Mouse (Mus musculus): ENCODE measurements around the gene Scrn1. TPM values are rescaled to one million over a fixed set of nuclear protein-coding genes. Genes with fewer than 3 reads are reported as not detected.

The Scrn1 gene
- polyA plus RNA-seq, 1 experiment from 2014 or later: 2.8 TPM

- ATAC-seq: no peak
- no peak overlapping the region for H3K4me3 ChIP-seq (ENCODE audit: low read depth, low read length)
- no peak overlapping the region for H3K9ac ChIP-seq (replicated peaks; ENCODE audit: low read depth)
- DNase-seq (ENCODE audit: low spot score): no peak
- H3K36me3 ChIP-seq (ENCODE audit: insufficient read depth, low read length): no peaks in the 10 kb centered on the region
- H3K27ac ChIP-seq (ENCODE audit: low read length): no peak overlapping the region
- H3K4me1 ChIP-seq (ENCODE audit: insufficient read depth, low read depth, low read length): peaks cover 6% of the 10 kb centered on the region; the same call in 1 of the 2 replicates
- 45% methylated on average over 5 of the region's 5 CpGs for WGBS
- no peak overlapping the region for H3K4me2 ChIP-seq (replicated peaks; ENCODE audit: low read depth, low read length)
- no peaks in the 10 kb centered on the region for H3K27me3 ChIP-seq (replicated peaks; ENCODE audit: insufficient read depth, low read length)
- no peak for TF ChIP-seq CTCF (IDR thresholded peaks at IDR 0.05)
- no peak for TF ChIP-seq EP300 (IDR thresholded peaks at IDR 0.05)
- H3K9me3 ChIP-seq (ENCODE audit: low read length): no peaks in the 10 kb centered on the region
Measured at GRCm38 (mm10) chr6:54507808-54508207, 58.5 kb downstream of the Scrn1 start.

DNA sequence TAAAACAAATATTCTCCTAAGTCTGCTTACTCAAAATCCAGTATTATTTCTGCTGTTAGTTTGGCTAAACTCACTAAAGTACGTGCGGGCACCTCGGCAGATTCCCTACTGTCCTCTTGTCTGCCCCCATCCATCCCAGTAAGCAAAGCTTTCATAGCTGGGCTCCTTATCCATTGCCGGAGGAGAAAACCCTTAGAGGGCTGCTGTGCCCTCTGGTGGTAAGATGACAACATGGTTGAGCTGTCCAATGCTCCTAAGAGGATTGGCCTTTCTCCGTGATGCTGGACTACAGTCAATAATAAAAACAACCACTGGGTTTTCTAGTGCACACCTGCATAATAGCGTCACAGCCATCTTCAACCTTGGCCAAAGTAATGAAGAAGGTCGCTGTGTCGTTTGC lies 59.3 kb downstream of the Scrn1 start:
- Histone ChIP-seq H3K27ac (ENCODE audit: low read length) (no peak overlapping the region), H3K4me2 (replicated peaks; ENCODE audit: low read depth, low read length) (no peak overlapping the region), H3K36me3 (ENCODE audit: insufficient read depth, low read length) (no peaks in the 10 kb centered on the region), H3K27me3 (replicated peaks; ENCODE audit: insufficient read depth, low read length) (no peaks in the 10 kb centered on the region), H3K4me3 (ENCODE audit: low read depth, low read length) (no peak overlapping the region), H3K4me1 (ENCODE audit: insufficient read depth, low read depth, low read length) (peaks cover 12% of the 10 kb centered on the region; the same call in 1 of the 2 replicates), H3K9me3 (ENCODE audit: low read length) (no peaks in the 10 kb centered on the region), H3K9ac (replicated peaks; ENCODE audit: low read depth) (no peak overlapping the region)
- DNase-seq (ENCODE audit: low spot score): peak; percentile 85
- TF ChIP-seq CTCF (IDR thresholded peaks at IDR 0.05) (peak; percentile 91), EP300 (IDR thresholded peaks at IDR 0.05) (no peak)
- peak; percentile 58; the same call in 1 of the 2 replicates for ATAC-seq
- WGBS: 31% methylated on average over 8 of the region's 8 CpGs

DNA sequence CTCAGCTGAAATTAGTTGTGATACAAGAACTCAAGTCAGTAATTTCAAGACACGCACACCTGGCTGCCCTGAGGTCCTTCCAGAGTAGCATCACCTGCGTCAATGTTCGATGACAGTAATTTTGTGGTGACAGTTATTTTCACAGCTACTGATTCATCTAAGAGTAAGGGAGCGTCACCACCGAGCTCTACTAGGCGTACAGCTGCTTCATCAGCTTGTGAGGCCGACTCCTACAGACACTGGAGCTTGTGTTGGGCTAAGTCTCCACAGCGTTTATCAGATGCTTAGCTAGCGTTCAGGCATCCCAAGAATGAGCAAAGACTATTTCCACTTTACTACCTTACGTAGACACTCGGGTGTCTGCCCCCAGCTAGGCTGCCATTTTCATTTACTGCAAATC lies 60.0 kb downstream of the Scrn1 start:
- Histone ChIP-seq H3K36me3 (ENCODE audit: insufficient read depth, low read length) (no peaks in the 10 kb centered on the region), H3K4me1 (ENCODE audit: insufficient read depth, low read depth, low read length) (peaks cover 12% of the 10 kb centered on the region; the same call in 1 of the 2 replicates), H3K27me3 (replicated peaks; ENCODE audit: insufficient read depth, low read length) (no peaks in the 10 kb centered on the region), H3K9me3 (ENCODE audit: low read length) (no peaks in the 10 kb centered on the region), H3K9ac (replicated peaks; ENCODE audit: low read depth) (no peak overlapping the region), H3K4me3 (ENCODE audit: low read depth, low read length) (no peak overlapping the region), H3K27ac (ENCODE audit: low read length) (no peak overlapping the region), H3K4me2 (replicated peaks; ENCODE audit: low read depth, low read length) (no peak overlapping the region)
- ATAC-seq: 0 out of 2 replicates have a peak, but pooled peaks have one; percentile 18
- 71% methylated on average over 11 of the region's 11 CpGs for WGBS
- no peak for TF ChIP-seq CTCF (IDR thresholded peaks at IDR 0.05)
- peak; percentile 60 for TF ChIP-seq EP300 (IDR thresholded peaks at IDR 0.05)
- no peak for DNase-seq (ENCODE audit: low spot score)

DNA sequence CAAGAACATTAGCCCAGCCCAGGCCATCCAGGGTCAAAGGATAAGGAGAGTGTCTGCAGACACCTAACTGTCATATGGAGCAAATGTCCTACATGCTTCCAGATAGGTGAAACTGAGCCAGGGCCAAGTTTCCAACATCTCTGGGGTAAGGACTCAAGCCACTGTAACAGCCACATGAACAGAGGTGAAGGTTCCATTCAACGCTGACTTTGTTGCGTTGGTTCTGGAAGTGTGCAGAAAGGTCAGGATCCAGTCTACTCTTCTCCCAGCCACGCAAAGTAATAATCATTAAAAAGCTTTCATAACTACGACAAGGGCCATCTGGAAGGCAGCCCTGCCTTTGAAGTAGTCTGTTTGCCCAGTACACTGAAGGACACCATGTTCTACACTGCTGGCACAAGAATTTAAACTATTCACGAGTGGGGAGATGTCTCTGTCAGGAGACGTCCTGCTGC lies 63.6 kb downstream of the Scrn1 start:
- Histone ChIP-seq H3K27me3 (replicated peaks; ENCODE audit: insufficient read depth, low read length) (no peaks in the 10 kb centered on the region), H3K9me3 (ENCODE audit: low read length) (no peaks in the 10 kb centered on the region), H3K27ac (ENCODE audit: low read length) (peak overlapping the region; percentile 74), H3K4me1 (ENCODE audit: insufficient read depth, low read depth, low read length) (peaks cover 12% of the 10 kb centered on the region; the same call in 1 of the 2 replicates), H3K9ac (replicated peaks; ENCODE audit: low read depth) (no peak overlapping the region), H3K36me3 (ENCODE audit: insufficient read depth, low read length) (no peaks in the 10 kb centered on the region), H3K4me2 (replicated peaks; ENCODE audit: low read depth, low read length) (no peak overlapping the region), H3K4me3 (ENCODE audit: low read depth, low read length) (no peak overlapping the region)
- ATAC-seq (peak; percentile 94), DNase-seq (ENCODE audit: low spot score) (peak; percentile 83)
- 30% methylated on average over 6 of the region's 6 CpGs for WGBS
- TF ChIP-seq EP300 (IDR thresholded peaks at IDR 0.05): peak; percentile 100
- no peak for TF ChIP-seq CTCF (IDR thresholded peaks at IDR 0.05)

GRCm38 (mm10) chr6:54496214-54496613 lies 70.1 kb downstream of the Scrn1 start:
- ATAC-seq: no peak
- no peaks in the 10 kb centered on the region for H3K4me1 ChIP-seq (ENCODE audit: insufficient read depth, low read depth, low read length)
- H3K4me2 ChIP-seq (replicated peaks; ENCODE audit: low read depth, low read length): no peak overlapping the region
- 80% methylated on average over 7 of the region's 7 CpGs for WGBS
- no peaks in the 10 kb centered on the region for H3K9me3 ChIP-seq (ENCODE audit: low read length)
- no peak overlapping the region for H3K9ac ChIP-seq (replicated peaks; ENCODE audit: low read depth)
- no peaks in the 10 kb centered on the region for H3K36me3 ChIP-seq (ENCODE audit: insufficient read depth, low read length)
- no peaks in the 10 kb centered on the region for H3K27me3 ChIP-seq (replicated peaks; ENCODE audit: insufficient read depth, low read length)
- no peak for TF ChIP-seq CTCF (IDR thresholded peaks at IDR 0.05)
- no peak for TF ChIP-seq EP300 (IDR thresholded peaks at IDR 0.05)
- no peak overlapping the region for H3K27ac ChIP-seq (ENCODE audit: low read length)
- no peak overlapping the region for H3K4me3 ChIP-seq (ENCODE audit: low read depth, low read length)
- DNase-seq (ENCODE audit: low spot score): no peak

GRCm38 (mm10) chr6:54494612-54495398 lies 71.5 kb downstream of the Scrn1 start:
- Histone ChIP-seq H3K4me2 (replicated peaks; ENCODE audit: low read depth, low read length) (no peak overlapping the region), H3K27ac (ENCODE audit: low read length) (no peak overlapping the region), H3K36me3 (ENCODE audit: insufficient read depth, low read length) (no peaks in the 10 kb centered on the region), H3K9ac (replicated peaks; ENCODE audit: low read depth) (no peak overlapping the region), H3K4me3 (ENCODE audit: low read depth, low read length) (no peak overlapping the region), H3K4me1 (ENCODE audit: insufficient read depth, low read depth, low read length) (no peaks in the 10 kb centered on the region), H3K9me3 (ENCODE audit: low read length) (no peaks in the 10 kb centered on the region), H3K27me3 (replicated peaks; ENCODE audit: insufficient read depth, low read length) (no peaks in the 10 kb centered on the region)
- WGBS: 76% methylated on average over 11 of the region's 11 CpGs
- DNase-seq (ENCODE audit: low spot score) (no peak), ATAC-seq (no peak)
- TF ChIP-seq EP300 (IDR thresholded peaks at IDR 0.05): no peak
- no peak for TF ChIP-seq CTCF (IDR thresholded peaks at IDR 0.05)

Data from lung, postnatal 0 days (tissue).